Mouse (Mus musculus): ENCODE data around the gene Ttbk2. TPM values are rescaled to one million over a fixed set of nuclear protein-coding genes. Genes with fewer than 3 reads are reported as not detected.
A peak's percentile ranks its signal among the peaks of the same experiment; 100 is the strongest.

Ttbk2 gene
- polyA plus RNA-seq, 1 experiment from 2014 or later, result 5.0 TPM

DNA sequence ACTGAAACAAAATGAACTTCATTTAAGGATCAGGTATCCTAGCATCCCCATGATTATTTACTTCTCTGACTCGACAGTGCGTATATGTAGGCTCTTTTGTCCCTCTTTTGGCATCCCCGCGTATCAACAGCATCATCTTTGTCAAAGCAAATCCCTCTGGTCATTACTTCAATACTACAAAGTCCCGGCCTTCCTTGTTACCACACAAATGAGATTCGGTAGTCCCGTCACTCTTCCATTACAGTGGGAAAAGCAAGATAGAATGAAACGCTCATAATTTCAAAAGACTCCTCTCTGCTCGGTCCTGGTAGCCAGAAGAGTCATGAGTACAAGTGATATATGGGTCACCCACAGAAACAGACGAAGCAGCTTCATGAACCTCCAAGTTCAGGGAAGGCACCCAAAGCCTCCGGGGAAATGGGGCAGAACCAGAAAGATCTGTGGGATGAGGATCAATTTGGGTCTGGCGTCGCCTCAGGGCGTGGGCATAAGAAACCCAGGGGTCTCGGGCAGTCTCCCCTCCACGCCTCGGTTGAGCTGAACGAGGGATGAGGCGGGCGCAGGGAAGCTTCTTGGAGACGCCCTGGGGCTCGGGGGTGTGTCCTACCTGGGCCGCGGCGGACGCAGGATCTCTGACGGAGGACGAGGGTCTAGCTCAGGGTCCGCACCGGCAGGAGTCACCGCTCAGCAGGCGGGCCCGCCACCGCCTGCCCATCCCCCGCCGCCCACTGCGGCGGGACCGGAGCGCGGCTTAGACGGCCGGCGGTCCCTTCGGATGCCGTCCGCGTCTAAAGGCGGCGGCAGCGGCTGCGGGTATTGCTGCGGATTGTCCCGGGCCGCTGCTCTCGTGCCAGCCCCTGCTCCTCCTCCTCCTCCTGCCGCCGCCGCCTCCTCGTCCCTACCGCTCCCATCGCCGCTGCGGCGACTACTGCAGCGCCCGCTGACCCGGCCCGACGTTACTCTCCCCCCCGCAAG lies 668 bp downstream of the Ttbk2 start, which contains the start of gene Cdan1:
Gene Cdan1 (minus strand): TSS at position 680 of the 975 bp plus-strand sequence.
- H3K9me3 ChIP-seq (replicated peaks), result no peaks in the 10 kb centered on the region
- WGBS, result under 1% methylated on average over 66 of the region's 71 CpGs
- H3K4me3 ChIP-seq, result peak within 1 kb of the TSS; percentile 93
- peak; percentile 73 for DNase-seq (ENCODE audit: low spot score)
- peak within 1 kb of the TSS; percentile 90 for H3K27ac ChIP-seq
- H3K36me3 ChIP-seq, result no peaks in the 10 kb centered on the region
- no peaks in the 10 kb centered on the region for H3K27me3 ChIP-seq (ENCODE audit: low read depth, poor library complexity, severe bottlenecking)
- H3K4me1 ChIP-seq, result peaks cover 15% of the 10 kb centered on the region

GRCm38 (mm10) chr2:120845280-120845679 lies 5.1 kb downstream of the Ttbk2 start:
- Histone ChIP-seq H3K4me1 (peaks cover 11% of the 10 kb centered on the region), H3K9me3 (replicated peaks) (no peaks in the 10 kb centered on the region), H3K36me3 (no peaks in the 10 kb centered on the region), H3K27ac (no peak overlapping the region), H3K27me3 (ENCODE audit: low read depth, poor library complexity, severe bottlenecking) (no peaks in the 10 kb centered on the region), H3K4me3 (no peak overlapping the region)
- WGBS, result 98% methylated on average over 1 of the region's 1 CpGs
- no peak for DNase-seq (ENCODE audit: low spot score)

GRCm38 (mm10) chr2:120843990-120844389 lies 6.4 kb downstream of the Ttbk2 start:
- no peak for DNase-seq (ENCODE audit: low spot score)
- WGBS, result 85% methylated on average over 4 of the region's 4 CpGs
- Histone ChIP-seq H3K27me3 (ENCODE audit: low read depth, poor library complexity, severe bottlenecking) (no peaks in the 10 kb centered on the region), H3K36me3 (no peaks in the 10 kb centered on the region), H3K9me3 (replicated peaks) (no peaks in the 10 kb centered on the region), H3K4me1 (peaks cover 4% of the 10 kb centered on the region; the same call in 1 of the 2 replicates), H3K27ac (no peak overlapping the region), H3K4me3 (no peak overlapping the region)

GRCm38 (mm10) chr2:120841211-120841610 lies 9.2 kb downstream of the Ttbk2 start:
- Histone ChIP-seq H3K9me3 (replicated peaks) (no peaks in the 10 kb centered on the region), H3K4me3 (no peak overlapping the region), H3K27ac (no peak overlapping the region), H3K27me3 (ENCODE audit: low read depth, poor library complexity, severe bottlenecking) (no peaks in the 10 kb centered on the region), H3K36me3 (0 out of 2 replicates have a peak, but pooled peaks cover 2% of the 10 kb centered on the region), H3K4me1 (no peaks in the 10 kb centered on the region)
- DNase-seq (ENCODE audit: low spot score), result no peak
- WGBS, result 91% methylated on average over 1 of the region's 1 CpGs

DNA sequence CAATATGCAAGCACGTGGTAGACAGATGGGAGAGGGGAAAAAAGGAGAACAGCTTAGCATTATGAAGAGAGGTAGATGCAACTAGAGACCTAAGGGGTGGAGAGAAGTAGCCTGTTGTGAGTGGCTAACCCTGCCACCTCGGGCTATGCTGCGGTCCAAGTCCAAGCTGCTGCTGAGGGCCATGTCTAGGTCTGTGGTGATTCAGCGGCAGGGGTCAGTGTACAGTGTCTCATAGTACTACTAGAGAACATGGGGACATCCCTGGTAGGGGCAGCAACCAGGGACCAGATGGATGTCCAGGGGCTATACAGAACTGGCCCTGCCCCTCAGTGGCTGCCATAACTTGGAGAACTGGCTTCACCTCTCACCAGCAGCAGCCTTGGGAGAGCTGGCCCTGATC lies 15.2 kb downstream of the Ttbk2 start:
- no peak for DNase-seq (ENCODE audit: low spot score)
- peaks cover 16% of the 10 kb centered on the region for H3K36me3 ChIP-seq
- H3K4me1 ChIP-seq, result no peaks in the 10 kb centered on the region
- H3K4me3 ChIP-seq, result no peak overlapping the region
- 94% methylated on average over 4 of the region's 4 CpGs for WGBS
- H3K27me3 ChIP-seq (ENCODE audit: low read depth, poor library complexity, severe bottlenecking), result no peaks in the 10 kb centered on the region
- H3K9me3 ChIP-seq (replicated peaks), result no peaks in the 10 kb centered on the region
- H3K27ac ChIP-seq, result no peak overlapping the region

GRCm38 (mm10) chr2:120826936-120827638 lies 23.3 kb downstream of the Ttbk2 start:
- H3K4me3 ChIP-seq, result no peak overlapping the region
- H3K27me3 ChIP-seq (ENCODE audit: low read depth, poor library complexity, severe bottlenecking), result no peaks in the 10 kb centered on the region
- peaks cover 10% of the 10 kb centered on the region; the same call in 1 of the 2 replicates for H3K36me3 ChIP-seq

DNA sequence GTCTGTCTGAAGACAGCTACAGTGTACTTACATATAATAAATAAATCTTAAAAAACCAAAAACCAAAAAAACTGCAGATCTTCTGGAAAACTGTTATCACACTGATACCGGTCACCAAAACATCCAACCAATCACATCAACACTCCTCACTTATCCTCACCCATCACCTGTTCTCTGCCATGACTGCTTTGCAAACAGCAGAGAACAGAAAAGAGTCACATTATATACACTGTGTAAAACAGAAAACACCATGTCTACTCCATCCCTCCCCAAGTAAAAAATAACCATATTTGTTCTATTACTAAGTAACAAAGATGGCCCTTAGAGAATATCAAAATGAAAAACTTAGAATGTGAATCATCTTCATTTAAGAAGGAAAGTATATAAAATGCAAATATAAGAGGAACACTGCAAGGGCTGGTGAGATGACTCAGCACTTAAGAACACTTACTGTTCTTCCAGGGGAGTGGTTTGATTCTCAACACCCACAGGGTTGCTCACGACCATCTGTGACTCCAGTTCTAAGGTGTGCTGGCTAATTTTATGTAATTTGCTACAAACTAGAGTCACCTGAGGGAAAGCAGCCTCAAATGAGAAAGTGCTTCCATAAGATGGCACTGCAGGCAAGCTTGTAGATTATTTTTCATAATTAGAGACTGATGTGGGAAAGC lies 80.0 kb downstream of the Ttbk2 start:
- Histone ChIP-seq H3K36me3 (peaks cover 18% of the 10 kb centered on the region; the same call in 1 of the 2 replicates), H3K9me3 (replicated peaks) (no peaks in the 10 kb centered on the region), H3K4me3 (no peak overlapping the region), H3K27me3 (ENCODE audit: low read depth, poor library complexity, severe bottlenecking) (no peaks in the 10 kb centered on the region), H3K27ac (no peak overlapping the region), H3K4me1 (no peaks in the 10 kb centered on the region)
- no peak for DNase-seq (ENCODE audit: low spot score)
- WGBS, result 88% methylated on average over 2 of the region's 2 CpGs

More at GRCm38 (mm10) chr2:120826936-120827638, 23.3 kb downstream of the Ttbk2 start:
- no peak for DNase-seq (ENCODE audit: low spot score)
- Histone ChIP-seq H3K9me3 (replicated peaks) (no peaks in the 10 kb centered on the region), H3K4me1 (no peaks in the 10 kb centered on the region), H3K27ac (no peak overlapping the region)
- 66% methylated on average over 1 of the region's 1 CpGs for WGBS

DNA sequence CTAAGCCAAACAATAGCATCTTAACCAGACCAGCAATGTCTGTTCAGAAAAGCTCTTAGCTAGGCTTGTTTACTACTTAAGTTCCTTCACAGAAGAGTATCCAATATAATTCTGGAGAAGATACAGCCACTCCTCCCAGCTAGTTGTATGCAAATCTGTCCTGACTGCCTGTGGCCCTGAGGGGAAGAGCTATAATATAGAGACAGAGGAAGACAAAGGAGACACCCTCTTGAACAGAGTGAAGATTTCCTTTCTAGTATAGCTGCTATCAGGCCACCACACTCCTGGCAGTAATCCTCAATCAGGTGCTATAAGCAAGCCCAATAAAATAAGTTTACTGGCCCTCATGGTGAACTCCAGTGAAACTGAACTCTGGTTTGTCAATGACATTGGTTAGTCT lies 88.5 kb downstream of the Ttbk2 start:
- Histone ChIP-seq H3K4me3 (no peak overlapping the region), H3K27ac (no peak overlapping the region), H3K36me3 (peaks cover 25% of the 10 kb centered on the region), H3K9me3 (replicated peaks) (no peaks in the 10 kb centered on the region), H3K4me1 (no peaks in the 10 kb centered on the region), H3K27me3 (ENCODE audit: low read depth, poor library complexity, severe bottlenecking) (no peaks in the 10 kb centered on the region)
- no peak for DNase-seq (ENCODE audit: low spot score)

- H3K4me3 ChIP-seq, result no peak overlapping the region
- H3K9me3 ChIP-seq (replicated peaks), result no peaks in the 10 kb centered on the region
- H3K27ac ChIP-seq, result no peak overlapping the region
- H3K36me3 ChIP-seq, result peaks cover 48% of the 10 kb centered on the region
- H3K27me3 ChIP-seq (ENCODE audit: low read depth, poor library complexity, severe bottlenecking), result no peaks in the 10 kb centered on the region
- 93% methylated on average over 2 of the region's 2 CpGs for WGBS
- no peak for DNase-seq (ENCODE audit: low spot score)
- H3K4me1 ChIP-seq, result no peaks in the 10 kb centered on the region
These were observed 102.4 kb downstream of the Ttbk2 start for GRCm38 (mm10) chr2:120748041-120748440.

GRCm38 (mm10) chr2:120745496-120745895 lies 104.9 kb downstream of the Ttbk2 start:
- H3K4me1 ChIP-seq, result no peaks in the 10 kb centered on the region
- H3K27me3 ChIP-seq (ENCODE audit: low read depth, poor library complexity, severe bottlenecking), result no peaks in the 10 kb centered on the region
- H3K27ac ChIP-seq, result no peak overlapping the region
- no peaks in the 10 kb centered on the region for H3K9me3 ChIP-seq (replicated peaks)
- peaks cover 43% of the 10 kb centered on the region for H3K36me3 ChIP-seq
- 91% methylated on average over 1 of the region's 1 CpGs for WGBS
- no peak for DNase-seq (ENCODE audit: low spot score)
- no peak overlapping the region for H3K4me3 ChIP-seq

DNA sequence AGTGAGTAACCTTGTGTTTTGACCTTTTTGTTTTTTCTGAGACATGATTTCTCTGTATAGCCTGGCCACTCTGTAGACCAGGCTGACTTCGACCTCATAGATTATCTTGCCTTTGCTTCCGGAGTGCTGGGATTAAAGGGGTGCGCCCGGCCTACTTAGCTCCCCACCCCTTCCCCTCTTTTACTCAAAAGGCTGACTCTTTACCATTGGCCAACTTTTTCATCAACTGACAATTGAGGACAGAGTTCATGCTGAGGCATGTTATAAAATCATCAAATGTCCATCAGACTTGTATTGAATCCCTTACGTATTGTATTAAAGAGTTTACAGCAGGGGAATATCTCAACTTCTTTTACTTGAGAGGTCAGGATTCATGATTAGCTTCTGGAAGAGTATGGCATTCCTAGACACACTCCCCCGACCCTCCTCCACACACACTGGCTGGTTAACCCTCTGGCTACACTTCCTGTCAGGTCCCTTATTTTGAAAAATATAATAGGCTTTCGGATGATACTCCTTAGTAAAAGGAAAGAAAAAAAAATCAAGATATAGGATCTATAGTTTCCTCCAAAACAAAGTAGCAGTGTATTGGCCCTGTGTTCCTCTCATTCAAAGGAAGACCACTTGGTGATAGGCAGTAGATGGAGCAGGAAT lies 118.4 kb downstream of the Ttbk2 start:
- WGBS, result 50% methylated on average over 7 of the region's 7 CpGs
- peak overlapping the region; percentile 94 for H3K27ac ChIP-seq
- H3K9me3 ChIP-seq (replicated peaks), result no peaks in the 10 kb centered on the region
- H3K4me1 ChIP-seq, result peaks cover 34% of the 10 kb centered on the region
- H3K4me3 ChIP-seq, result peak overlapping the region; percentile 99
- H3K27me3 ChIP-seq (ENCODE audit: low read depth, poor library complexity, severe bottlenecking), result no peaks in the 10 kb centered on the region
- H3K36me3 ChIP-seq, result peaks cover 21% of the 10 kb centered on the region
- no peak for DNase-seq (ENCODE audit: low spot score)

- peak overlapping the region; percentile 94 for H3K27ac ChIP-seq
- peaks cover 28% of the 10 kb centered on the region for H3K36me3 ChIP-seq
- no peaks in the 10 kb centered on the region for H3K27me3 ChIP-seq (ENCODE audit: low read depth, poor library complexity, severe bottlenecking)
- under 1% methylated on average over 61 of the region's 61 CpGs for WGBS
- peaks cover 34% of the 10 kb centered on the region for H3K4me1 ChIP-seq
- peak; percentile 95 for DNase-seq (ENCODE audit: low spot score)
- H3K4me3 ChIP-seq, result peak overlapping the region; percentile 99
- H3K9me3 ChIP-seq (replicated peaks), result no peaks in the 10 kb centered on the region
These were observed 119.1 kb downstream of the Ttbk2 start for GRCm38 (mm10) chr2:120731167-120731862.
